Mouse (Mus musculus): ENCODE results near the gene Tcte2.
"Not testable (repeated sequence)": the region's sequence is repeated elsewhere in the genome, so short reads cannot be mapped to it uniquely, and the experiment has no call there.

The Tcte2 gene

DNA sequence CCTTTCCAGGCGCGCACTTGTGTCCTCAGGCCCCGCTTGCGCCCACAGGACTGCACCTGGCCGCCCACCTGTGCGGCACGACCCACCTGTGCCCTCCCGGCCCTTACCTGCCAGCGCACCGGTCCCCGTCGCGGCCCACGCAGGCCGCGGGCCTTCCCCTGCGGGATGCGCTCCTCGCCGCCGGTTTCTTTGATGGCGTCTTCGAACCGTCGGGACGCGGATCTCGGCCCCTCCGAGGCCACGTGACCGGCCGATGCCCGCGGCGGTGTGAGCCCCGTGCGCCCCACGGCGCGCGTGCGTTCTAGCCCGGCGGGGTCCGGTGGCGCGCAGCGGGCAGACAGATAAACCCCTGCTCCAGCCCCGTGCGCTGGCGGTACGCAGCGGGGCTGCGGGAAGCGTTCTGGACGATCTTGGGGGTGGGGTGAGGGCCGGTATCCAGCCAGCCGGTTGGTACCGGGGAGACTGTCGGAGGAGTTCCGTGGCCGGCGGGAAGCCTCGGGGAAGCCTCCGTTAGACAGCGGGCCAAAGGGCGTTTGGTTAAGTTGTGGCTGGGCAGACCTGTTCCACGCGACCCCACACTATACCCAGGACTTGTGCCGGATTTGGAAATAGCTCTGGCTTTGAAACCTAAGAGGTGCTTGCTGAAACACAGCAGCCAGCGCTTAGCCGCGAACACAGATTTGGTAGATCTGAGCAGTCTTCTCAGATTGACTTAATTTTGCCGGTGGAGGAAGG is at the start of gene Tcte2:
Gene Tcte2 (minus strand): TSS at position 647 of the 735 bp plus-strand sequence.
- peak; percentile 12 for DNase-seq

GRCm38 (mm10) chr17:13806016-13806415 is 44.4 kb upstream of the Tcte2 start:
- no peak for DNase-seq

GRCm38 (mm10) chr17:13802836-13803408 is 41.3 kb upstream of the Tcte2 start:
- no peak for DNase-seq

DNA sequence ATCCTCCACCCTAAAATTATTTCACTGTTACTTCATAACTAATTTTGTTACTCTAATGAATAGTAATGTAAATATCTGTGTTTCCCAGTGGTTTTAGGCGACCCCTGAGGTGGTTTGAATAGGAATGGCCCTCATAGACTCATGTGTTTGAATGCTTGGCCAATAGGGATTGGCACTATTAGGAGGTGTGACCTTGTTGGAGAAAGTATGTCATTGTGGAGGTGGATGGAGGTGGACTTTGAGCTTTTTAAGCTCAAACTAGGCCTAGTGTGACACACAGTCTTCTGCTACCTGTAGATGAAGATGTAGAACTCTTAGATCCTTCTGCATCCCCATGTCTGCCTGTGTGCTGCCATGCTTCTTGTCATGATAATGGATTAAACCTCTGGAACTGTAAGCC is 36.1 kb upstream of the Tcte2 start:
- no peak for DNase-seq

GRCm38 (mm10) chr17:13790033-13790432 is 28.4 kb upstream of the Tcte2 start:
- not testable (repeated sequence) for DNase-seq

DNA sequence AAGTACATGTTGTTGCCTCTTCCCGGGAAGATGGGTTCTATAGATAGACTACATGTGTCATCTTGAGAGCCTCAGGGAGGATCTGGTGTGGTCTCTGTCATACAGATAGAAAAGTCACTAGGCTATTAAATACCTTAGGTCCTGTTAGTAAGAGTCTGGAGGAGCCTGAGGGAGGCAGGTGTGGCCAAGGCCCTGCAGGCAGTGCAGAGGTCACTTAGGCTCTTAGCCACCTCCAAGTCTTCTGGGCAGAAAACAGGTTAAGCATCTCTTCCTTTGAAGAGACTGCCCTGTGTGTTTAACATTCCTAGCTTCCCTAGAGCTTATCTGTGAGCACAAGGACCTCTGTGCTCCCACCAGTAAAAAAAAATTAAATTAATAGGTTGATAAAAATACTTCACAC is 21.8 kb upstream of the Tcte2 start:
- no peak for DNase-seq

- no peak for DNase-seq
Measured at GRCm38 (mm10) chr17:13781948-13782347, 20.3 kb upstream of the Tcte2 start.

DNA sequence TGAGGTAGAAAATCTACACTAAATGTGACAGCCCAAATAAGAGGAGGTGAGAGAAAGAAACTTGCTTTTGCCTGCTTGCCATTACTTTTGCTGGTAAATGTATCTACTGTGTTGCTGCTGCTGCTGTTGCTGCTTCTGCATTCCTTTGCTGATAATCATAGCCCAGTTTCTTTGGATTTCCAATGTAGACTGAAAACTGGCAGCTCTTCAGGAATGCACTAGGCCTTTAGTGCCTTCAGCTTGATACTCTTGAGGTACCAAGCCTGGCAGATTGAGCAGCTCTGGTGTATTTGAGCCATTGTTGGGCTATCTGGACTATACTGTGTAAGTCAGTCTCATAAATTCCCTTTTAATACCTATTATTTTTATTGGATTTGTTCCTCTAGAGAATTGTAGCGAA is 17.2 kb upstream of the Tcte2 start:
- no peak for DNase-seq

DNA sequence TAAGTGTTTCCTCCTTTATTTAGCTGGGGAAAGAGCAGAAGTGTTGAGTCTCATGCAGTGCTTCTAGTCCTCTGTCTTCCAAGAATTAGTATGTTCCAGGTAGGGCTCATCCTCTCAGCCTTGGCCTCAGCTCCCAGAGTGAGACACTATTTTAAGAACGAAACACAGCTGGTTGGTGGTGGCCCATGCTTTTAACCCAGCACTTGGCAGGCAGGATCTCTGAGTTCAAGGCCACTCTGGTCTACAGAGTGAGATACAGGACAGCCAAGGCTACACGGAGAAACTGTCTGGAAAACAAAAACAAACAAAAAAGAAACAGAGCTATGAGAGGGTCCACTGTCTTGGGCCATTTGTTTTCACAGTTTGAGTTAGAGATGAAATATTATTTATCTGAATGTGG is 16.1 kb upstream of the Tcte2 start:
- no peak for DNase-seq

DNA sequence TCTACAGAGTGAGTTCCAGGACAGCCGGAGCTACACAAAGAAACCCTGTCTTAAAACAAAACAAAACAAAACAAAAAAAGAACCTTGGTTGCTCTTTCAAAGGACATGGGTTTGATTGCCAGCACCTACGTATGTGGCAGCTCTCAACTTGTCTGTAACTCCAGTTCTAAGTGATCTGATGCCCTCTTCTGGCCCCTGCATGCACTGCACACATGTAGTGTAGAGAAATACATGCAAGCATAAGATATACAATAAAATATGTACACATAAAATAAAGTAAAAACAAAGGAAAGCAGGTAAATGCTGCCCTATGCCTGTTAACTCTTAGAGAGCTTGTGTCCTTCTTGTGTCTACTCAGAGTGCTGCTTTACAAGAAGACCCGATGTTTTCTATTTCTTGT is 7.6 kb upstream of the Tcte2 start:
- peak; percentile 21 for DNase-seq

DNA sequence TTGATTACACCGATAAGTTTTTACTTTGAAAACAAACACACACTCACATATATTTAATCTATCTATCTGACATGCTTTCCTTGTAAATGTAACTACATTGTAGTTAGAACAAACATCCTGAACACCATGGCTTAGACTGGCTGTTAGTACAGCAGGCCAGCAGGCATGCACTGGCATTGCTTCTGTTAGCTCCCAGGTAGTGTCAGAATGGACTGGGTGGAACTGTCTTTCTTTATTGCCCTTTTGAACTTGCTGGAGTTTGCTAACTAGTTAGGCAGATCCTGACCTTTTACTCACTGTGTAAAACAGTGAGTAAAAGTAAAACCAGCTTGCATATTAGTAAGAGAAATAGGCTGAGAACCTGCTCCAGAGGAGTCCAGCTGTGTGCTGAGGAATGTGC is 6.9 kb upstream of the Tcte2 start:
- no peak for DNase-seq

GRCm38 (mm10) chr17:13764911-13765310 is 3.3 kb upstream of the Tcte2 start:
- not testable (repeated sequence) for DNase-seq

DNA sequence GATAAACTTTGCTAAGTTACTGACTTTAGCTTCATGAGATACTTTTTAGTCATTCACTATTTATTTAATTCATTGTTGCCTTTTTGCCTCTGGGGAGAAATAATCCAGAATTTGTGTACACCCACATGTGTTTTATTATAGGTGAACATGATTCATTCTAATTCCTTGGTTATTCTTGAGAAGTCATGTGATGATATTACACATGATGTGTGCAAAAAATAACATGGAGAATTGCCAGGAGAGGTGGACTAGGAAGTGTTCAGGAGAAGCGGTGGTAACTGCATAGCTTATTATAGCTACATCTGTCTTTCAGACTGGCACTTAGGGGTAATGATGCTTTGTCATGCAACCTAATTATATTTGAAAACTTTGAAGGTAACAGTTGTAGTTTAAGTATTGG is 2.2 kb upstream of the Tcte2 start:
- DNase-seq, result no peak

GRCm38 (mm10) chr17:13760675-13761178 is 898 bp downstream of the Tcte2 start:
- no peak for DNase-seq

GRCm38 (mm10) chr17:13759853-13760627 is 1.6 kb downstream of the Tcte2 start, which contains the start of gene Afdn:
Gene Afdn, plus strand, starts transcription at chr17:13760539.
- peak; percentile 52 for DNase-seq

DNA sequence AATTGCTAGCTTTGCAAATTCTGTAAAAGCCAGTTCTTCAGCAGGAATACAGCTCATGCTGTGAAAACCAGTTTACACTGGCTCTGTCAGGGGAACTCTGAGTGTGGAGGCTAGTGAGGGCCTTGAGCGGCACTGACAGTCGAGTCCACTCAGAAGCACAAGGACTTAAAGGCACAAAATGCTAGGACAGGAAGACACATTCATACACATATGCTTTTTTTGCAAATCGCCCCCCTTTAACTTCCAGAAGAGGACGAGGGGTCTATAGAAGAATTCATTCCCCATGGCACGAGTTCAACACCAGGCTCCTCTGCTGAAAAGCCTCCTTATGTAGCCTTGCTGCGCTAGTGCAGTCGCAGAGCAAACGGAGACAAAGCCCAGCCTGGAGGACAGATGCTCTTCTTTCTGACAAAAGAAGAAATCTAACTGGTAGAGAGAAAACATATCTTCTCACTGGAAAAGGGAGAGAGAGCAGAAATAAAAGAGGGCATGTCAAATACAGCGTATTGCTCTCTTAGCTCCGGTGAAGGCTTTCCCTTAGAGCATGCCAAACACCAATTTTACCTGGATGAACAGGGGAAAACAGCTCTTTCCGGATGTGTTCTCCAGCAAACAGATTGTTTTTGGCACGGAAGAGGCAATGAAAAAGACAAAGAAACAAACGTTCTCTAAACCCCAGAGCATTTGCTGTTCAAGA is 2.3 kb downstream of the Tcte2 start:
- DNase-seq, result no peak

DNA sequence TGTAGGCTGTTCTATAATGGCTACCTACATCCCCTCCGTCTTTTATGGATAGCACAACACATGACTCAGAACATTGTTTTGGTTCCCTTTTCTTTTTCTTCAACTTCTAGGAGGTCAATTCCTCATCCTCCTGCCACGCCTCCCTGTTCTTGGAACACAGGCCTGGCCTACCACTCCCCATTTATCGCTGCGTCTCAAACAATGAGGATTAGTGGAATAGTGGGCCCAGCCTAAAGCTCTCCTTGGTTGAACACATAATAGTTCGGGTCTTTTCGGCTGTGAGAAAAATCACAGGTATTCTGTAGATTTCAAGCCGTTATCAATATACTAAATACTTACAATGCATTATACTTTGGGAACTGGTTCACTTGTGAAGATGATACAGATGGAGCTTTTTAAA is 3.0 kb downstream of the Tcte2 start:
- DNase-seq, result no peak

- DNase-seq, result no peak
Measured at GRCm38 (mm10) chr17:13754940-13755339, 6.7 kb downstream of the Tcte2 start.

GRCm38 (mm10) chr17:13753918-13754317 is 7.7 kb downstream of the Tcte2 start:
- no peak for DNase-seq

DNA sequence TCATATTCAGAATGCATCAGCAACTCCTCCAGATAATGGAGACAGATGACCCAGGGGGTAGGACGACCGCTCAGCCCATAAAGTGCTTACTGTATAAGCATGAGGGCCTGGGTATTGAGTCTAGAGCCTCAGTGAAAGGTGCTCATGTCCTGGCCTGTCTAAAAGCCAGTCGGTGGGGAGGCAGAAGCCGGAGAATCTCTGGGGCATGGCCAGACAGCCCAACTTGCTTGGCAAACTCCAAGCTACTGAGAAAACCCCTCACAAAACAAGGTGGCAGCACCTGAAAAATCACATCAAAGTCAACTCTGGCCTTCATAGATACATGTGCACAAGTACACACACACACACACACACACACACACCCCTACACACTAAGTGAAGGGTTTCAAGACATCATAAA is 12.6 kb downstream of the Tcte2 start:
- no peak for DNase-seq

- DNase-seq, result no peak
Measured at GRCm38 (mm10) chr17:13747681-13748080, 13.9 kb downstream of the Tcte2 start.

- DNase-seq, result peak; percentile 4
Measured at GRCm38 (mm10) chr17:13746330-13746729, 15.3 kb downstream of the Tcte2 start.

DNA sequence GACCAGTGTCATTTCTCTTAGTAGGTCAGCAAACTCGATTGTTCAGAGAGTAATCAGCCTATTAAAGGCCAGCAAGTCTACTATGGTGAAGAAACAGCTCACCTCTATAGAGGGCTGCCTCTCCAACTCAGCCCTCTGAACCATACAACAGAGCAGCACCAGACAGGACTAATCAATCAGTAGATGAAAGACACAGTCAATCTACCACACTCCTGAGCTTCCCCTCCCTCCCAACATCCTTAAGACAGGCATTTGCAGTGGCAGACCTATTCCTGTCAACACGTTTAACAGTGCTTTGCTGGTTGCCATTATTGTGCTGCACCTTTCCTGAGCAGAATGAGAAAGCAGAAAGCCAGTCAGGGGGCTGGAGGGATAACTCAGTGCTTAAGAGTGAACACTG is 16.3 kb downstream of the Tcte2 start:
- no peak for DNase-seq

All from thymus, postnatal 25 days (tissue).